Mouse (Mus musculus) G1E (cell line): ENCODE data around the gene Adcy2. TPM values are rescaled to one million over a fixed set of nuclear protein-coding genes. Genes with fewer than 3 reads are reported as not detected.

Experiments
- ATAC-seq: 2 replicates; pipeline ENCODE4 v1.8.0; 2016; ENCODE audit warnings: mild to moderate bottlenecking; ENCODE audit not compliant: insufficient number of reproducible peaks, poor library complexity, low FRiP score, severe bottlenecking; ENCODE audit errors: extremely low read depth
- DNase-seq: peaks from one replicate; pipeline ENCODE4 v3.0.0; 2012; ENCODE audit warnings: low spot score
- H3K27me3 ChIP-seq: 2 replicates; pipeline ENCODE4 v1.6.1; 2012; ENCODE audit warnings: mild to moderate bottlenecking, low read length, inconsistent platforms; ENCODE audit not compliant: insufficient read depth
- H3K36me3 ChIP-seq: replicated peaks from 2 replicates; pipeline ENCODE3; 2012; ENCODE audit warnings: mild to moderate bottlenecking, inconsistent platforms
- H3K4me1 ChIP-seq: 2 replicates; pipeline ENCODE4 v1.6.1; 2012; ENCODE audit warnings: low read depth, low read length, inconsistent platforms, mixed read lengths; ENCODE audit not compliant: insufficient read depth
- H3K4me3 ChIP-seq: 2 replicates; pipeline ENCODE4 v1.5.1; 2012; ENCODE audit warnings: low read depth, mild to moderate bottlenecking, inconsistent platforms, low read length, moderate library complexity, mixed read lengths
- H3K9me3 ChIP-seq: replicated peaks from 2 replicates; pipeline ENCODE4 v1.6.1; 2012; ENCODE audit warnings: inconsistent platforms
- CTCF ChIP-seq: IDR thresholded peaks from 2 replicates; pipeline ENCODE4 v1.5.1; 2012; ENCODE audit warnings: low read depth, low read length, inconsistent platforms, mixed read lengths
- GATA1 ChIP-seq: IDR thresholded peaks from 2 replicates; pipeline ENCODE4 v1.6.1; 2012; ENCODE audit warnings: borderline replicate concordance, low read length, inconsistent platforms, mixed read lengths
- GATA2 ChIP-seq: IDR thresholded peaks from 2 replicates; pipeline ENCODE4 v1.6.1; 2012; ENCODE audit warnings: low read depth, low read length, inconsistent platforms, borderline replicate concordance
- POLR2AphosphoS5 ChIP-seq: IDR thresholded peaks from 2 replicates; pipeline ENCODE4 v1.6.1; 2012; ENCODE audit warnings: low read depth, low read length, inconsistent platforms; ENCODE audit not compliant: insufficient replicate concordance
- TAL1 ChIP-seq: conservative IDR thresholded peaks from 2 replicates; pipeline ENCODE4 v1.6.1; 2012; ENCODE audit warnings: low read depth, low read length, inconsistent platforms, mixed read lengths
- polyA plus RNA-seq: library from polyadenylated mRNA; stranded (reverse); fragments of >175 nt; gene quantifications from 2 replicates; pipeline ENCODE4 v1.2.3, GENCODE M21; 2012
- total RNA-seq, 2 experiments: library from RNA; stranded (forward) in 1 of 2; stranded (reverse) in 1 of 2; fragments of 200-1000 nt in 1 of 2; fragments of >200 nt in 1 of 2; fragmentation: Nextera tagmentation in 1 of 2; gene quantifications; 2 replicates each; pipeline ENCODE4 v1.2.3; 2014 to 2017

Adcy2 gene
- total and polyA plus RNA-seq, 3 experiments = 0.05 TPM; not detected in 2

DNA sequence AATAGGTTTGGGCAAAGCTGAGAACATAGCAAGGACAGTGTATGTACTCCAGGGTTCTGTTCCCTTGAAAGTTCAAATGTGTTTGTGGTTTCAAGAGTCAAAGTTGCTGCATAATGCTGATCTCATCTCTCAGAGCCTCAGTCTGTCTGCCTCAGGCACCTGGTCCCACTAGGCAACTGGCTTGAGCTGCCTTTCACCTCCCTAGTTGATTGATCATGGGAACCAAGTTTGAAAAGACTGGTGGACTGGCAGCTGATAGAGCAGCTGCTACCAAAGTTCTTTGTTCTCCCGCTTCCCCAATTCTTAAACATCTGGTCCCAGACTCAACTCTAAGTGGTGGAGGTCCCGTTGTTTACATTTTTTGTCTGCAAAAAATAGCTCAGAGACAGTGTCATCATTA is 56.6 kb downstream of the Adcy2 start:
- H3K4me3 ChIP-seq = no peak overlapping the region
- peaks cover 16% of the 10 kb centered on the region for H3K9me3 ChIP-seq
- H3K4me1 ChIP-seq = no peaks in the 10 kb centered on the region
- no peaks in the 10 kb centered on the region for H3K36me3 ChIP-seq
- DNase-seq (no peak), ATAC-seq (no peak)
- no peak for TF ChIP-seq GATA1
- no peak for TF ChIP-seq GATA2
- TF ChIP-seq CTCF = no peak
- TF ChIP-seq POLR2AphosphoS5 = no peak
- no peak for TF ChIP-seq TAL1
- no peaks in the 10 kb centered on the region for H3K27me3 ChIP-seq

GRCm38 (mm10) chr13:68941429-68941828 is 57.9 kb downstream of the Adcy2 start:
- Histone ChIP-seq H3K4me3 (no peak overlapping the region), H3K36me3 (no peaks in the 10 kb centered on the region), H3K27me3 (no peaks in the 10 kb centered on the region), H3K4me1 (no peaks in the 10 kb centered on the region), H3K9me3 (peaks cover 13% of the 10 kb centered on the region)
- TF ChIP-seq TAL1 (no peak), POLR2AphosphoS5 (no peak), GATA2 (no peak), CTCF (no peak), GATA1 (no peak)
- no peak for ATAC-seq
- DNase-seq = no peak

- Histone ChIP-seq H3K36me3 (no peaks in the 10 kb centered on the region), H3K9me3 (peaks cover 31% of the 10 kb centered on the region)
These were observed 67.1 kb downstream of the Adcy2 start for GRCm38 (mm10) chr13:68932283-68932647.

GRCm38 (mm10) chr13:68931602-68932282 is 67.6 kb downstream of the Adcy2 start:
- no peaks in the 10 kb centered on the region for H3K27me3 ChIP-seq
- DNase-seq (no peak), ATAC-seq (no peak)
- H3K9me3 ChIP-seq = peaks cover 33% of the 10 kb centered on the region
- no peak overlapping the region for H3K4me3 ChIP-seq
- H3K4me1 ChIP-seq = no peaks in the 10 kb centered on the region
- no peak for TF ChIP-seq POLR2AphosphoS5
- no peak for TF ChIP-seq GATA2
- no peak for TF ChIP-seq CTCF
- no peak for TF ChIP-seq TAL1
- H3K36me3 ChIP-seq = no peaks in the 10 kb centered on the region

More at GRCm38 (mm10) chr13:68932283-68932647, 67.1 kb downstream of the Adcy2 start:
- TF ChIP-seq TAL1 (no peak), POLR2AphosphoS5 (no peak), GATA1 (no peak), CTCF (no peak), GATA2 (no peak)
- H3K27me3 ChIP-seq = no peaks in the 10 kb centered on the region
- no peak overlapping the region for H3K4me3 ChIP-seq
- no peak for ATAC-seq
- no peak for DNase-seq
- no peaks in the 10 kb centered on the region for H3K4me1 ChIP-seq

GRCm38 (mm10) chr13:68928469-68928868 is 70.9 kb downstream of the Adcy2 start:
- TF ChIP-seq GATA1 = no peak
- TF ChIP-seq TAL1 = no peak
- TF ChIP-seq POLR2AphosphoS5 = no peak
- no peak for TF ChIP-seq GATA2
- TF ChIP-seq CTCF = no peak
- H3K36me3 ChIP-seq = no peaks in the 10 kb centered on the region
- DNase-seq (no peak), ATAC-seq (no peak)
- H3K9me3 ChIP-seq = peaks cover 47% of the 10 kb centered on the region
- H3K27me3 ChIP-seq = no peaks in the 10 kb centered on the region
- no peak overlapping the region for H3K4me3 ChIP-seq
- no peaks in the 10 kb centered on the region for H3K4me1 ChIP-seq

- Histone ChIP-seq H3K9me3 (peaks cover 19% of the 10 kb centered on the region), H3K4me3 (no peak overlapping the region), H3K4me1 (no peaks in the 10 kb centered on the region), H3K36me3 (no peaks in the 10 kb centered on the region), H3K27me3 (no peaks in the 10 kb centered on the region)
- DNase-seq (no peak), ATAC-seq (no peak)
- TF ChIP-seq GATA2 (no peak), TAL1 (no peak), GATA1 (no peak), CTCF (no peak), POLR2AphosphoS5 (no peak)
These were observed 85.6 kb downstream of the Adcy2 start for GRCm38 (mm10) chr13:68913666-68914288.
